Mouse (Mus musculus) cortical plate, adult 2 months (tissue): Measurements from ENCODE around the gene Trmt112.

Experiments used
- CTCF ChIP-seq: fragments of 200-500 bp; IDR thresholded peaks from 2 replicates; pipeline ENCODE4 v1.5.1; 2011; ENCODE audit warnings: mild to moderate bottlenecking, control low read depth, low read length; ENCODE audit not compliant: insufficient read depth; ENCODE audit errors: extremely low read depth
- POLR2A ChIP-seq: fragments of 200-500 bp; IDR thresholded peaks from 2 replicates; pipeline ENCODE4 v1.6.1; 2011; ENCODE audit warnings: mild to moderate bottlenecking, low read length, control low read depth; ENCODE audit not compliant: insufficient read depth; ENCODE audit errors: extremely low read depth

DNA sequence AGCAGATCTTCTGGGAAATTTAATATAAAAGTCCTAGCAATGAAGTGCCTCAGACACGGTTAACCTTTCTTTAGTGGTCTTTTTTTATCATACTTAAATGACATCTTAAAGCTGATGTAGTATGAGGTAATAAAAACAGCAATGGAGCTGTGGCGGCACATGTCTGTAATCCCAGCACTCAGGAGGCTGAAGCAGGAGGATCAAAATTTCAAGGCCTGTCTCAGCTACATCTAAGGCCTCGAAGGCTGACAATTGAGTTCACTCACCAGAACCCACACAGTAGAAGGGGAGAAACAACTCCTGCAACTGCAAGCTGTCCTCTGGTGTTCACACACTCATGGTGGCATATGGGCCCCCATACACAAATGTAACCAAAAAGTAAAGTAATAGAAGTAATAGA, 49.5 kb upstream of the Trmt112 start:
- no peak for TF ChIP-seq POLR2A
- TF ChIP-seq CTCF = no peak
